22 mouse cellular contexts compared by ENCODE assay signal in the genomic region with DNA sequence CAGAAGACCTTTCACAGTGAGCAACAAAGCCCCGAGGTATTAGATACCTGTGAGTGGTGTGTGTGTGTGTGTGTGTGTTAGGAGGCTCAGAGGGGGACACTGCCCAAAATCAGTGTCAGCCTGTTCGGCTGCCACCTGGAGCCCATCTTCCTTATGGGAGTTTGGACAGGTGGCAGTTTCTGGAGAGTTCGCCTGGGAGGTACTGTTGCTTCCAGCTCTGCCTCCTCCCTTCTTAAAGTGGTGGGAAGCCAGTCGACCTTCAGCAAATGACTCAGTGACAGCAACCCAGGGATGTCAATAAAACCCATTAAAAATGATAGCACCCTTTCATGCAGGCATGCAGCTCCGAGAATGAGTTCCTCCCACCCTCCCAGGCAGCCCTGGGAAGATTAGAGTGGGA.
DNase-seq lines count a peak whose midpoint lies in the region; ATAC-seq and TF ChIP-seq lines count a peak whose summit lies in the region.
"Had no signal": no experiment of that assay in that cellular context is flagged by ENCODE, and none has a peak within 500 bp of the region (broad histone marks: within the 10 kb centered on the region; RNA-seq: fewer than 3 reads in every experiment).

No protein-coding gene starts in this region.

- H3K4me1 ChIP-seq in hindbrain, postnatal 0 days (ENCODE audit: insufficient read depth, low read length), result no peaks in the 10 kb centered on the region
- no peaks in the 10 kb centered on the region for H3K4me1 ChIP-seq in hindbrain, embryonic 11.5 days (replicated peaks; ENCODE audit: control insufficient read depth, insufficient read depth, low read length)
- no peaks in the 10 kb centered on the region for H3K4me1 ChIP-seq in neural tube, embryonic 13.5 days (replicated peaks)
- peaks cover 15% of the 10 kb centered on the region for H3K4me1 ChIP-seq in cortical plate, adult 2 months (ENCODE audit: control insufficient read depth, insufficient read depth, low read length)
- H3K4me1 ChIP-seq: limb, embryonic 15.5 days; stomach, embryonic 15.5 days had no signal

- H3K9ac ChIP-seq in hindbrain, postnatal 0 days (replicated peaks; ENCODE audit: low read length), result no peak overlapping the region
- no peak overlapping the region for H3K9ac ChIP-seq in hindbrain, embryonic 11.5 days (ENCODE audit: low read depth, low read length)
- H3K9ac ChIP-seq in neural tube, embryonic 13.5 days, result no peak overlapping the region
- H3K9ac ChIP-seq: kidney, embryonic 15.5 days; limb, embryonic 15.5 days; liver, embryonic 14.5 days; lung, embryonic 14.5 days; stomach, embryonic 15.5 days had no signal

- 0 out of 2 replicates have a peak, but pooled peaks cover 4% of the 10 kb centered on the region for H3K36me3 ChIP-seq in hindbrain, postnatal 0 days (ENCODE audit: insufficient read depth, low read length)
- H3K36me3 ChIP-seq in hindbrain, embryonic 11.5 days (ENCODE audit: control insufficient read depth, insufficient read depth, low read length), result no peaks in the 10 kb centered on the region
- peaks cover 22% of the 10 kb centered on the region for H3K36me3 ChIP-seq in neural tube, embryonic 13.5 days
- H3K36me3 ChIP-seq: kidney, embryonic 15.5 days; limb, embryonic 15.5 days; stomach, embryonic 15.5 days had no signal

- no peak for TF ChIP-seq POLR2A in cortical plate, adult 2 months (IDR thresholded peaks at IDR 0.05; ENCODE audit: extremely low read depth, insufficient read depth, low read length)

- H3K27me3 ChIP-seq in hindbrain, postnatal 0 days (ENCODE audit: insufficient read depth, low read length), result no peaks in the 10 kb centered on the region
- H3K27me3 ChIP-seq in hindbrain, embryonic 11.5 days (ENCODE audit: control insufficient read depth, insufficient read depth, low read length), result no peaks in the 10 kb centered on the region
- H3K27me3 ChIP-seq in neural tube, embryonic 13.5 days, result no peaks in the 10 kb centered on the region
- H3K27me3 ChIP-seq: kidney, embryonic 15.5 days; limb, embryonic 15.5 days; stomach, embryonic 15.5 days had no signal

- H3K9me3 ChIP-seq in hindbrain, postnatal 0 days (ENCODE audit: low read length), result no peaks in the 10 kb centered on the region
- no peaks in the 10 kb centered on the region for H3K9me3 ChIP-seq in hindbrain, embryonic 11.5 days (ENCODE audit: control insufficient read depth, low read length)
- H3K9me3 ChIP-seq in neural tube, embryonic 13.5 days, result no peaks in the 10 kb centered on the region
- H3K9me3 ChIP-seq: kidney, embryonic 15.5 days; limb, embryonic 15.5 days; stomach, embryonic 15.5 days had no signal

- 61% methylated on average over 5 of the region's 5 CpGs for WGBS in hindbrain, postnatal 0 days
- 68% methylated on average over 5 of the region's 5 CpGs for WGBS in hindbrain, embryonic 11.5 days
- WGBS in neural tube, embryonic 13.5 days, result 70% methylated on average over 5 of the region's 5 CpGs

- no peak overlapping the region for H3K4me2 ChIP-seq in hindbrain, postnatal 0 days (ENCODE audit: low read depth, low read length)
- H3K4me2 ChIP-seq in hindbrain, embryonic 11.5 days (replicated peaks; ENCODE audit: low read depth, low read length), result no peak overlapping the region
- no peak overlapping the region for H3K4me2 ChIP-seq in neural tube, embryonic 13.5 days
- H3K4me2 ChIP-seq: kidney, embryonic 15.5 days; limb, embryonic 15.5 days; lung, embryonic 14.5 days; stomach, embryonic 15.5 days had no signal

- ATAC-seq in hindbrain, postnatal 0 days, result no peak
- no peak for ATAC-seq in hindbrain, embryonic 11.5 days (ENCODE audit: low FRiP score)
- no peak; the same call in 1 of the 2 replicates for ATAC-seq in neural tube, embryonic 13.5 days (ENCODE audit: low read depth)
- ATAC-seq in inflammation-experienced regulatory T-cells, adult 6 months, result no peak
- ATAC-seq: forebrain, embryonic 16.5 days; hindbrain, embryonic 16.5 days; intestine, postnatal 0 days had no signal

- TF ChIP-seq CTCF in hindbrain, postnatal 0 days (IDR thresholded peaks at IDR 0.05; ENCODE audit: low read depth), result no peak
- TF ChIP-seq CTCF in cortical plate, adult 2 months (IDR thresholded peaks at IDR 0.05; ENCODE audit: extremely low read depth, insufficient read depth, low read length), result no peak

- H3K4me3 ChIP-seq in hindbrain, postnatal 0 days (ENCODE audit: low read length), result no peak overlapping the region
- H3K4me3 ChIP-seq in hindbrain, embryonic 11.5 days (ENCODE audit: low read depth, low read length), result no peak overlapping the region
- no peak overlapping the region for H3K4me3 ChIP-seq in neural tube, embryonic 13.5 days
- H3K4me3 ChIP-seq in cortical plate, adult 2 months (ENCODE audit: insufficient read depth, low read length), result no peak overlapping the region
- H3K4me3 ChIP-seq: heart, adult 2 months; kidney, embryonic 15.5 days; limb, embryonic 15.5 days; stomach, embryonic 15.5 days had no signal

- DNase-seq in adrenal gland, postnatal 14 days, result peak; percentile 20
- no peak for DNase-seq in adrenal gland, postnatal 4 days (ENCODE audit: low spot score in 2 of 2)
- DNase-seq in hindbrain, postnatal 0 days (ENCODE audit: low spot score), result no peak
- DNase-seq in hindbrain, embryonic 11.5 days (ENCODE audit: low spot score), result no peak
- no peak for DNase-seq in neural tube, embryonic 10.5 days (ENCODE audit: extremely low spot score, low spot score)
- DNase-seq: gastrocnemius, postnatal 14 days; heart, adult 2 months; heart, postnatal 36 days; kidney, postnatal 4 days; left cerebral cortex, postnatal 4 days; lung, embryonic 14.5 days; thymus, postnatal 25 days had no signal

- H3K27ac ChIP-seq in hindbrain, postnatal 0 days, result peak overlapping the region; percentile 48; the same call in 1 of the 2 replicates
- no peak overlapping the region for H3K27ac ChIP-seq in hindbrain, embryonic 11.5 days (ENCODE audit: low read depth, low read length)
- H3K27ac ChIP-seq in neural tube, embryonic 13.5 days (replicated peaks), result 0 out of 2 replicates have a peak overlapping the region, but pooled peaks have one; percentile 0
- peak overlapping the region; percentile 48; the same call in 1 of the 2 replicates for H3K27ac ChIP-seq in cortical plate, adult 2 months (ENCODE audit: insufficient read depth, low read length)
- H3K27ac ChIP-seq: heart, adult 2 months; kidney, embryonic 15.5 days; limb, embryonic 15.5 days; liver, embryonic 14.5 days; stomach, embryonic 15.5 days had no signal
